Mouse (Mus musculus) liver, adult 2 months (tissue): ENCODE results near the gene Emp2.
A peak's percentile ranks its signal among the peaks of the same experiment; 100 is the strongest.

Source experiments
- CTCF ChIP-seq: fragments of 200-500 bp; IDR thresholded peaks from 2 replicates; pipeline ENCODE4 v1.5.1; 2011; ENCODE audit warnings: low read depth, low read length, control low read depth
- POLR2A ChIP-seq: fragments of 200-500 bp; IDR thresholded peaks from 2 replicates; pipeline ENCODE4 v1.6.1; 2011; ENCODE audit warnings: low read length, control low read depth; ENCODE audit not compliant: insufficient read depth; ENCODE audit errors: extremely low read depth

- TF ChIP-seq POLR2A (no peak), CTCF (peak; percentile 70)
Observed at GRCm38 (mm10) chr16:10280286-10280951, 33.3 kb downstream of the Emp2 start.
